Mouse (Mus musculus) urinary bladder, postnatal 0 days (tissue): ENCODE results near the gene Fermt2. TPM values are rescaled to one million over a fixed set of nuclear protein-coding genes. Genes with fewer than 3 reads are reported as not detected.

Experiments used
- polyA plus RNA-seq: library from polyadenylated mRNA; unstranded; fragments of >200 nt; fragmentation: Nextera tagmentation; extraction: Ambion mirVana; gene quantifications from 2 replicates; pipeline ENCODE4 v1.2.1, GENCODE M21; 2015

The Fermt2 gene
- 497 and 582 TPM in 2 replicates for polyA plus RNA-seq

DNA sequence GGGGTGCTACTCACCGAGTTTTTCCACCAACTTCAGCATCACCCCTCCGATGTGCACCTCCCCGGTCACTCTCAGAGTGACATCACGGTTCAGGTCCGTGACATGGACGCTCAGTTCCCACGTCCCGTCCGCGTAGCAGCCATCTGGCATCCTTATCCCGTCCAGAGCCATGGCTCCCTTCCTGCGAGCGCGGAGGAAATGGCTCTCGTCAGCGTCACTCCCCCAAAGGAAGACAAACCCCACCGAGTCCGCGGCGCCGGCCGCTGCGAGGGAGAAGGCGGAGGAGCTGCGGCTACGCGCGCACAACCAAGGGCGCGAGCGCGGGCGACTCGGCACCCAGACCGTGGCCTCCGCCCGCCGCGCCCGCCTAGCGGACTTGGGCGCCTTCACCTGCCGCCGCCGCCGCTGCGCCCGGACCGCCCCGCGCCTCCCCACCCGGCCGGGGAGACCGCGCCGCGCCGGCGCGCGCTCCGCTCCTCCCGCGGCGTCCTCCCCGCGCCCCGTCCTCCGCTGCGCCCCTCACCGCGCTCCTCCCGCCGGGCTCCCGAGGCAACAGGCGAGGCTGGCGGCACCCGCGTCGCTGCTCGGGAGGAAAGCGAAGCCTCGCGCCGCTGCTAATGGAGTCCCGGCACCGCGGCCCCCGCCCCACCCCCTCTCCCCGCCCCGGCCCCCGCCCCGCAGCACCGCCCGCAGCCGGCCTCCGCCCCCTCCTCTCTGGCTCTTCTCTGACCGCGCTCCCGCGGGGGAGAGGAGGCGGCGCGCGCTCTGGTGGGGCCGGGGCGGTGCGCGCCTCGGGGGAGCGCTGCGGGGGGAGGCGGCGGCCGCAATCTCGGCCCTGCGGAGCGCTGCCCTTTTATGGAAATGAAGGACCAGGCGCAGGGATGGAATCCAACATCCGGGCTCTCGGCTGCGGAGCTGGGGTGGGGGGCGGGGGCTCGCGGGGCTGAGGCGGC is at the start of gene Fermt2:
Gene Fermt2, minus strand, starts transcription at position 708 of the 953 bp plus-strand sequence.

Other genes starting within 250 kb of the Fermt2 start
- 38.1 and 46.1 TPM in 2 replicates for gene Ero1l, start 211.3 kb downstream of the Fermt2 start, polyA plus RNA-seq
- 107 and 126 TPM in 2 replicates for gene Psmc6, start 200.3 kb downstream of the Fermt2 start, polyA plus RNA-seq
- 59.1 and 63.8 TPM in 2 replicates for gene Styx, start 179.0 kb downstream of the Fermt2 start, polyA plus RNA-seq
- 31.7 and 42.8 TPM in 2 replicates for gene Gnpnat1, start 125.2 kb downstream of the Fermt2 start, polyA plus RNA-seq
- 3.8 and 3.9 TPM in 2 replicates for gene Ddhd1, start 128.0 kb upstream of the Fermt2 start, polyA plus RNA-seq